Mouse (Mus musculus) kidney, adult 2 months (tissue): Measurements from ENCODE around the gene Ubqln4.

Source experiments
- CTCF ChIP-seq: fragments of 200-500 bp; conservative IDR thresholded peaks from 2 replicates; pipeline ENCODE4 v1.5.1; 2011; ENCODE audit warnings: low read depth, mild to moderate bottlenecking, control low read depth, low read length, moderate library complexity, mixed read lengths; ENCODE audit not compliant: insufficient read depth, insufficient read length
- POLR2A ChIP-seq: fragments of 200-500 bp; IDR thresholded peaks from one replicate; pipeline ENCODE4 v1.6.1; 2011; ENCODE audit warnings: low read depth, low read length, control low read depth

GRCm38 (mm10) chr3:88602466-88602865, 48.9 kb downstream of the Ubqln4 start:
- no peak for TF ChIP-seq CTCF
- TF ChIP-seq POLR2A = no peak
